Mouse (Mus musculus): ENCODE data around the gene Slc5a6. TPM values are rescaled to one million over a fixed set of nuclear protein-coding genes. Genes with fewer than 3 reads are reported as not detected.

Gene Slc5a6
- total RNA-seq, 2 experiments from 2014 or later: 11.0 to 12.1 TPM

GRCm38 (mm10) chr5:31012737-31013136 is 36.0 kb downstream of the Slc5a6 start:
- no peak for DNase-seq
- intact Hi-C loops (cut with DNase I): no loop called here

- intact Hi-C loops (cut with DNase I): loop anchor here (1.0 kb wide), 2 partner anchors 74 to 198 kb away; no protein-coding TSS in a partner anchor
- DNase-seq: peak; percentile 90 to 94
Measured at GRCm38 (mm10) chr5:31004184-31004583, 44.5 kb downstream of the Slc5a6 start.

GRCm38 (mm10) chr5:31001560-31001959 is 47.2 kb downstream of the Slc5a6 start:
- intact Hi-C loops (cut with DNase I): no loop called here
- no peak for DNase-seq

- no peak for DNase-seq
- intact Hi-C loops (cut with DNase I): no loop called here
Measured at GRCm38 (mm10) chr5:31000993-31001392, 47.7 kb downstream of the Slc5a6 start.

- DNase-seq: no peak
- intact Hi-C loops (cut with DNase I): no loop called here
Measured at GRCm38 (mm10) chr5:31000122-31000521, 48.6 kb downstream of the Slc5a6 start.

GRCm38 (mm10) chr5:30999324-30999723 is 49.4 kb downstream of the Slc5a6 start:
- intact Hi-C loops (cut with DNase I): no loop called here
- no peak for DNase-seq

GRCm38 (mm10) chr5:30998306-30998705 is 50.4 kb downstream of the Slc5a6 start:
- intact Hi-C loops (cut with DNase I): loop anchor here (1.0 kb wide), 1 partner anchor 68 kb away; no protein-coding TSS in a partner anchor
- DNase-seq: peak; percentile 47 to 52

- no peak for DNase-seq
- intact Hi-C loops (cut with DNase I): no loop called here
Measured at GRCm38 (mm10) chr5:30994910-30995635, 53.7 kb downstream of the Slc5a6 start.

GRCm38 (mm10) chr5:30994074-30994473 is 54.6 kb downstream of the Slc5a6 start:
- DNase-seq: no peak
- intact Hi-C loops (cut with DNase I): no loop called here

- intact Hi-C loops (cut with DNase I): no loop called here
- no peak for DNase-seq
Measured at GRCm38 (mm10) chr5:30992980-30993676, 55.6 kb downstream of the Slc5a6 start.

Other genes starting within 250 kb of the Slc5a6 start
- 10 to 100 TPM; 34.0 to 39.6 TPM for gene Mapre3, start 234.3 kb downstream of the Slc5a6 start, total RNA-seq (2021)
- 10 to 100 TPM; 37.7 to 40.2 TPM for gene Tmem214, start 180.9 kb downstream of the Slc5a6 start, total RNA-seq (2021)
- 1 to 10 TPM; 4.1 to 7.1 TPM for gene Agbl5, start 160.2 kb downstream of the Slc5a6 start, total RNA-seq (2021)
- 100 to 1,000 TPM; 143 to 152 TPM for gene Ost4, start 141.1 kb downstream of the Slc5a6 start, total RNA-seq (2021)
- gene Emilin1, start 135.5 kb downstream of the Slc5a6 start, total RNA-seq (2021): 10 to 100 TPM; 22.0 to 23.7 TPM
- 10 to 100 TPM; 19.9 to 26.6 TPM for gene Khk, start 127.5 kb downstream of the Slc5a6 start, total RNA-seq (2021)
- gene Cgref1, start 103.3 kb downstream of the Slc5a6 start, total RNA-seq (2021): under 1 TPM; 0.70 to 0.89 TPM
- gene Preb, start 88.6 kb downstream of the Slc5a6 start, total RNA-seq (2021): 10 to 100 TPM; 81.0 to 86.9 TPM
- gene Tcf23, start 80.3 kb downstream of the Slc5a6 start, total RNA-seq (2021): 1 to 10 TPM in 1 of 2 experiments, under 1 TPM in 1; 0.64 to 1.7 TPM
- 10 to 100 TPM; 50.5 to 57.3 TPM for gene Atraid, start 612 bp downstream of the Slc5a6 start, total RNA-seq (2021)
- gene Cad, start 5.9 kb upstream of the Slc5a6 start, total RNA-seq (2021): 10 to 100 TPM; 14.5 to 15.6 TPM
- not detected for gene Dnajc5g, start 57.4 kb upstream of the Slc5a6 start, total RNA-seq (2021)
- not detected for gene Slc30a3, start 59.3 kb upstream of the Slc5a6 start, total RNA-seq (2021)
- gene Trim54, start 67.8 kb upstream of the Slc5a6 start, total RNA-seq (2021): 100 to 1,000 TPM; 249 to 297 TPM
- not detected for gene Ucn, start 89.9 kb upstream of the Slc5a6 start, total RNA-seq (2021)
- gene Mpv17, start 105.3 kb upstream of the Slc5a6 start, total RNA-seq (2021): 10 to 100 TPM; 50.7 to 52.0 TPM
- 1 to 10 TPM in 1 of 2 experiments, under 1 TPM in 1; 0.68 to 1.6 TPM for gene Gm29609, start 131.0 kb upstream of the Slc5a6 start, total RNA-seq (2021)
- 10 to 100 TPM; 31.0 to 31.4 TPM for gene Gtf3c2, start 131.2 kb upstream of the Slc5a6 start, total RNA-seq (2021)
- 10 to 100 TPM; 61.8 to 64.6 TPM for gene Snx17, start 144.3 kb upstream of the Slc5a6 start, total RNA-seq (2021)
- 10 to 100 TPM; 49.7 to 55.9 TPM for gene Eif2b4, start 144.5 kb upstream of the Slc5a6 start, total RNA-seq (2021)
- 10 to 100 TPM in 1 of 2 experiments, 1 to 10 TPM in 1; 7.9 to 10.3 TPM for gene Zfp513, start 153.4 kb upstream of the Slc5a6 start, total RNA-seq (2021)
- gene Ppm1g, start 171.8 kb upstream of the Slc5a6 start, total RNA-seq (2021): 10 to 100 TPM; 50.3 to 58.7 TPM
- gene Nrbp1, start 191.9 kb upstream of the Slc5a6 start, total RNA-seq (2021): 10 to 100 TPM; 85.4 to 88.1 TPM
- gene Gm9970, start 192.3 kb upstream of the Slc5a6 start, total RNA-seq (2021): not detected
- gene Krtcap3, start 202.8 kb upstream of the Slc5a6 start, total RNA-seq (2021): 1 to 10 TPM; 1.7 to 2.7 TPM
- gene Ift172, start 242.2 kb upstream of the Slc5a6 start, total RNA-seq (2021): 10 to 100 TPM; 36.8 to 43.6 TPM
- 1 to 10 TPM; 1.6 to 3.7 TPM for gene Fndc4, start 247.2 kb upstream of the Slc5a6 start, total RNA-seq (2021)
- not detected for gene Gckr, start 248.5 kb upstream of the Slc5a6 start, total RNA-seq (2021)

Data from heart, postnatal 36 days (tissue).